Mouse (Mus musculus) ES-Bruce4 (cell line): ENCODE measurements around the gene Me3.

ENCODE experiments used
- CTCF ChIP-seq: IDR thresholded peaks from one replicate; pipeline ENCODE4 v1.8.1; 2011; ENCODE audit warnings: low read depth, low read length
- EP300 ChIP-seq: IDR thresholded peaks from 2 replicates; pipeline ENCODE4 v1.6.1; 2011; ENCODE audit warnings: low read depth, low read length; ENCODE audit not compliant: insufficient read depth
- POLR2A ChIP-seq: IDR thresholded peaks from one replicate; pipeline ENCODE4 v1.8.1; 2011; ENCODE audit warnings: low read length; ENCODE audit not compliant: insufficient read depth

DNA sequence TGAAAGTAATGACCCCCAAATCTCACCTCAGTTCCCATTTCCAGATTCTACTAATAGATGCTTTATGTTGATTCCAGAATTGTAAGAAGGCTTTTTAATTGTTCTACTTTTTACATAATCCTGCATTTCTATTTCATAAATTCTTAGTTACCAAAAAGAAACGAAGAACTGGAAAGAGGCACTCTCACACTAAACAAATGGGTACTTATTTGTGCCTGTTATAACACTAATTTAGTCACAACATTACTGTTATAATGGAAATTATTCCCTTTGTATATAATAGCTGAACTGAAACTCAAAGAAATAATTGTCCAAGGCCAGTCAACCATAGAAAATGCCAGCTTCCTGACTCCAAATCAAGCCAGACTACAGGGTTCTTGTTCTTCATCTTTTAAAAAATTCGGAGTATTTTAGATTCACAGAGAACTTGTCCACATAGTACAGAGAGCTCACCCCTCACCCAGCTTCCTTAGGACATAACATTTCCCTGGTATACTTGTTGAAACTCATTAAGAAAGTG, 47.5 kb downstream of the Me3 start:
- TF ChIP-seq CTCF (no peak), POLR2A (no peak), EP300 (no peak)
